Mouse (Mus musculus): ENCODE measurements around the gene Zer1.

- no peak for TF ChIP-seq CTCF (IDR thresholded peaks at IDR 0.05; ENCODE audit: control insufficient read depth, insufficient read depth, insufficient read length)
- TF ChIP-seq CEBPB (IDR thresholded peaks at IDR 0.05; ENCODE audit: low read depth), result no peak
- TF ChIP-seq MYOD1 (IDR thresholded peaks at IDR 0.05; ENCODE audit: control insufficient read depth, insufficient read length, low read depth), result no peak
- no peak for TF ChIP-seq FOSL1 (IDR thresholded peaks at IDR 0.05; ENCODE audit: insufficient read depth, low read length, poor library complexity, severe bottlenecking)
- no peak for TF ChIP-seq MAX (IDR thresholded peaks at IDR 0.05)
- TF ChIP-seq USF1 (IDR thresholded peaks at IDR 0.05; ENCODE audit: low read depth), result no peak
- no peak for TF ChIP-seq MYOG (IDR thresholded peaks at IDR 0.05; ENCODE audit: control insufficient read depth, extremely low read depth, insufficient read length)
Observed at GRCm38 (mm10) chr2:30075625-30076024, 48.8 kb downstream of the Zer1 start.

Measured in C2C12 (cell line).